Mouse (Mus musculus) neural tube, embryonic 15.5 days (tissue): ENCODE measurements at regions not wholly inside any gene's neighbourhood (a gene's known extent, or its start where the extent isn't known, plus 50 kb on each side); places are given as distances from the start of the nearest gene placed in this dataset.

Source experiments
- ATAC-seq: fragments of 200-750 bp; cut with Nextera tagmentation; 2 replicates; pipeline ENCODE4 v1.8.0; 2017; ENCODE audit warnings: mild to moderate bottlenecking, moderate TSS enrichment, moderate library complexity; ENCODE audit not compliant: low FRiP score
- H3K27ac ChIP-seq: fragments of 300-500 bp; sonication (generic); replicated peaks from 2 replicates; pipeline ENCODE4 v1.5.1; 2015; ENCODE audit warnings: mild to moderate bottlenecking, inconsistent platforms
- H3K27me3 ChIP-seq: fragments of 300-500 bp; sonication (generic); replicated peaks from 2 replicates; pipeline ENCODE4 v1.6.1; 2015; ENCODE audit warnings: inconsistent platforms
- H3K36me3 ChIP-seq: fragments of 300-500 bp; sonication (generic); 2 replicates; pipeline ENCODE4 v1.6.1; 2015; ENCODE audit warnings: inconsistent platforms
- H3K4me1 ChIP-seq: fragments of 300-500 bp; sonication (generic); 2 replicates; pipeline ENCODE4 v1.6.1; 2015; ENCODE audit warnings: inconsistent platforms
- H3K4me2 ChIP-seq: fragments of 300-500 bp; sonication (generic); 2 replicates; pipeline ENCODE4 v1.6.1; 2015; ENCODE audit warnings: inconsistent platforms, mild to moderate bottlenecking, moderate library complexity
- H3K4me3 ChIP-seq: fragments of 300-500 bp; sonication (generic); replicated peaks from 2 replicates; pipeline ENCODE4 v1.5.1; 2015; ENCODE audit warnings: mild to moderate bottlenecking, inconsistent platforms
- H3K9ac ChIP-seq: fragments of 300-500 bp; sonication (generic); replicated peaks from 2 replicates; pipeline ENCODE4 v1.6.1; 2015; ENCODE audit warnings: mild to moderate bottlenecking, inconsistent platforms
- H3K9me3 ChIP-seq: fragments of 300-500 bp; sonication (generic); replicated peaks from 2 replicates; pipeline ENCODE4 v1.6.1; 2016; ENCODE audit warnings: inconsistent platforms
- WGBS: fragments of 180-500 bp; shearing (Covaris S2); methylation state at CpG from one replicate; pipeline ENCODE4 v1.1.7; 2015; ENCODE audit warnings: mixed read lengths; 5-methylcytosine and 5-hydroxymethylcytosine counted together

DNA sequence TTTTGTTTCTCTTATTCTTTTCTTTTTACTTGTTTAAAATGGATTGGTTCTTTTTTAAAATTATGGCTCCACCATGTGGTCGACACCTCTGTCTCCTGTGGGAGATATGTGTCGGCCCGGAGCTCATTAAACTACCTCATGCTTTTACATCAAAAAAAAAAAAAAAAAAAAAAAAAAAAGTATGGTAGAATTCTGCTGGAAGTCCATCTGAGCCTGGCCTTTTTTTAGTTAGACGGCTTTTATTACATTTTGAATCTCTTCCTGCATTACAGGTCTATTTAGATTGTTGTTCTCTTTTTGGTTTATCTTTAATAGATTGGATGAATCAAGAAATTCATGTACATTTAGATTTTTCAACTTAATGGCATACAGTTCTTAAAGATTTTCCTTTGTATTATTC is 350.8 kb upstream of the Ascc3 start:
- no peak overlapping the region for H3K9ac ChIP-seq
- no peaks in the 10 kb centered on the region for H3K36me3 ChIP-seq
- H3K9me3 ChIP-seq: no peaks in the 10 kb centered on the region
- H3K27me3 ChIP-seq: no peaks in the 10 kb centered on the region
- H3K4me3 ChIP-seq: no peak overlapping the region
- H3K4me1 ChIP-seq: no peaks in the 10 kb centered on the region
- no peak overlapping the region for H3K4me2 ChIP-seq
- no peak for ATAC-seq
- no peak overlapping the region for H3K27ac ChIP-seq
- 78% methylated on average over 4 of the region's 4 CpGs for WGBS

- 64% methylated on average over 2 of the region's 2 CpGs for WGBS
- H3K4me2 ChIP-seq: no peak overlapping the region
- H3K4me1 ChIP-seq: no peaks in the 10 kb centered on the region
- H3K27ac ChIP-seq: no peak overlapping the region
- no peaks in the 10 kb centered on the region for H3K9me3 ChIP-seq
- no peaks in the 10 kb centered on the region for H3K36me3 ChIP-seq
- no peak overlapping the region for H3K9ac ChIP-seq
- no peak for ATAC-seq
- no peak overlapping the region for H3K4me3 ChIP-seq
- no peaks in the 10 kb centered on the region for H3K27me3 ChIP-seq
Measured at GRCm38 (mm10) chr10:50203587-50203986, 388.9 kb upstream of the Ascc3 start.

- H3K9me3 ChIP-seq: no peaks in the 10 kb centered on the region
- WGBS: 59% methylated on average over 2 of the region's 2 CpGs
Measured at GRCm38 (mm10) chr10:50201691-50202090, 390.8 kb upstream of the Ascc3 start.

GRCm38 (mm10) chr10:50199857-50200256 is 392.6 kb upstream of the Ascc3 start:
- Histone ChIP-seq H3K4me3 (no peak overlapping the region), H3K27me3 (no peaks in the 10 kb centered on the region), H3K4me2 (no peak overlapping the region), H3K9ac (no peak overlapping the region), H3K36me3 (no peaks in the 10 kb centered on the region), H3K27ac (no peak overlapping the region), H3K4me1 (no peaks in the 10 kb centered on the region), H3K9me3 (no peaks in the 10 kb centered on the region)
- peak; percentile 89 for ATAC-seq

More at GRCm38 (mm10) chr10:50201691-50202090, 390.8 kb upstream of the Ascc3 start:
- Histone ChIP-seq H3K36me3 (no peaks in the 10 kb centered on the region), H3K4me1 (no peaks in the 10 kb centered on the region), H3K27ac (no peak overlapping the region), H3K9ac (no peak overlapping the region), H3K27me3 (no peaks in the 10 kb centered on the region), H3K4me2 (no peak overlapping the region), H3K4me3 (no peak overlapping the region)
- ATAC-seq: no peak

DNA sequence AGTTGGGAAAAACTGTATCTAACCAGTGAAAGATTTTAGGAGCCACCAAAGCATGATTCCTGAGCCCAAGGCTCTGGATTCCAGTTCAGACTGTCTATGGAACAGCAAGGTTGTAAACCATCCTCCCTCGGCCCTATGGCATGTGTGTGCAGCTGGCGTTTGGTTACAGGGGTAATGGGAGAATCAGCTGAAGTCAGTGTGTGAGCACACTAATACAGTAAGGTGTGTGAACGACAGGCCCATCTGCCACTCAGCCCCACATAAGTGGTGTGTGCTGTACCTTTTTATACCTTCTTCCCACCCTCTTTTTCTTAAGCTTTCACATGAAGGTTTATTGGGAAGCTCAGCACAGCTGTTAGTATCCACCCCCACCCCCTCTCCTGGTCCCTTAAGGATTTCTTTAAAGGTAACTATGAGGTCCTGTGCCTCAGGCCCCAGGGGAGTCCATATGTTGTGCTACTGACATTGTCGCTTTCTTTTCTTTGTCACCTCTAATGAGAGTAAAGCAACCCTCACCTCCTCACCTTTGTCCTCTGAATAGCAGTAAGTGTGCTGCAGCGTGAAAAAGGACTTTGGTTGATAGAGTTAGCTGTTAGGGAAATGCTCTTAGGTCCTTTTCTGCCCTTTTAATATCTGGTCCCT is 394.5 kb upstream of the Ascc3 start:
- no peak overlapping the region for H3K27ac ChIP-seq
- no peak for ATAC-seq
- H3K4me3 ChIP-seq: no peak overlapping the region
- no peak overlapping the region for H3K4me2 ChIP-seq
- H3K4me1 ChIP-seq: no peaks in the 10 kb centered on the region
- WGBS: 47% methylated on average over 5 of the region's 5 CpGs
- no peaks in the 10 kb centered on the region for H3K36me3 ChIP-seq
- H3K9ac ChIP-seq: no peak overlapping the region
- H3K9me3 ChIP-seq: no peaks in the 10 kb centered on the region
- H3K27me3 ChIP-seq: no peaks in the 10 kb centered on the region

GRCm38 (mm10) chr10:50190276-50190675 is 401.7 kb upstream of the Grik2 start:
- H3K36me3 ChIP-seq: no peaks in the 10 kb centered on the region

GRCm38 (mm10) chr10:50169116-50169515 is 380.6 kb upstream of the Grik2 start:
- WGBS: 76% methylated on average over 6 of the region's 6 CpGs
- Histone ChIP-seq H3K4me3 (no peak overlapping the region), H3K4me2 (no peak overlapping the region), H3K9me3 (no peaks in the 10 kb centered on the region), H3K27me3 (no peaks in the 10 kb centered on the region), H3K36me3 (no peaks in the 10 kb centered on the region), H3K9ac (no peak overlapping the region), H3K4me1 (no peaks in the 10 kb centered on the region), H3K27ac (no peak overlapping the region)
- no peak for ATAC-seq

More at GRCm38 (mm10) chr10:50190276-50190675, 401.7 kb upstream of the Grik2 start:
- ATAC-seq: no peak
- Histone ChIP-seq H3K27ac (no peak overlapping the region), H3K4me1 (no peaks in the 10 kb centered on the region), H3K4me2 (no peak overlapping the region), H3K9ac (no peak overlapping the region), H3K27me3 (no peaks in the 10 kb centered on the region), H3K4me3 (no peak overlapping the region), H3K9me3 (no peaks in the 10 kb centered on the region)
- 79% methylated on average over 4 of the region's 4 CpGs for WGBS

DNA sequence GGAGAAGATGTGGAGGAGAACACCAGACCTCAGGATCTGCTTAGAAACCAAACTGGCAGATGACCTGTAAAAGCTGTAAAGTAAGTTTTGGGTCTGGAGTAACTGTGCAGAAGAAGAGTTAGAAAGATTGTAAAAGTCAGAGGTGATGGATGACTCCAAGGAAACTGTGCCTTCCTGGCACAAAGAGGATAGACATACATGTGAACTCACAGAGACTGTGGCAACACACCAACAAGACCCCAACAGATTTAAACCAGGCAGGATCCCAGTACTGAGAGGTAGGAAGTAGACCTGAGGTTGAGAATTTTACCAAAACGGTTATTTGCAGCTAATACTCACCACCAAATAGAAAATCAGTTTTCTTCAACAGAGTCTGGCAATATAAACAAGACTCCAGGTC is 349.8 kb upstream of the Grik2 start:
- Histone ChIP-seq H3K4me3 (no peak overlapping the region), H3K9me3 (no peaks in the 10 kb centered on the region), H3K9ac (no peak overlapping the region), H3K27ac (no peak overlapping the region), H3K4me1 (no peaks in the 10 kb centered on the region), H3K4me2 (no peak overlapping the region), H3K36me3 (no peaks in the 10 kb centered on the region), H3K27me3 (no peaks in the 10 kb centered on the region)
- 63% methylated on average over 1 of the region's 1 CpGs for WGBS
- ATAC-seq: no peak

GRCm38 (mm10) chr10:50137783-50138182 is 349.2 kb upstream of the Grik2 start:
- H3K4me3 ChIP-seq: no peak overlapping the region
- ATAC-seq: no peak

GRCm38 (mm10) chr10:50136165-50136564 is 347.6 kb upstream of the Grik2 start:
- Histone ChIP-seq H3K9me3 (no peaks in the 10 kb centered on the region), H3K27me3 (no peaks in the 10 kb centered on the region), H3K4me1 (no peaks in the 10 kb centered on the region), H3K9ac (no peak overlapping the region), H3K27ac (no peak overlapping the region), H3K4me2 (no peak overlapping the region), H3K4me3 (no peak overlapping the region), H3K36me3 (no peaks in the 10 kb centered on the region)
- 92% methylated on average over 1 of the region's 1 CpGs for WGBS
- no peak for ATAC-seq

More at GRCm38 (mm10) chr10:50137783-50138182, 349.2 kb upstream of the Grik2 start:
- H3K36me3 ChIP-seq: no peaks in the 10 kb centered on the region
- H3K9ac ChIP-seq: no peak overlapping the region
- H3K4me2 ChIP-seq: no peak overlapping the region
- no peaks in the 10 kb centered on the region for H3K4me1 ChIP-seq
- H3K9me3 ChIP-seq: no peaks in the 10 kb centered on the region
- no peak overlapping the region for H3K27ac ChIP-seq
- H3K27me3 ChIP-seq: no peaks in the 10 kb centered on the region
- 60% methylated on average over 7 of the region's 7 CpGs for WGBS

DNA sequence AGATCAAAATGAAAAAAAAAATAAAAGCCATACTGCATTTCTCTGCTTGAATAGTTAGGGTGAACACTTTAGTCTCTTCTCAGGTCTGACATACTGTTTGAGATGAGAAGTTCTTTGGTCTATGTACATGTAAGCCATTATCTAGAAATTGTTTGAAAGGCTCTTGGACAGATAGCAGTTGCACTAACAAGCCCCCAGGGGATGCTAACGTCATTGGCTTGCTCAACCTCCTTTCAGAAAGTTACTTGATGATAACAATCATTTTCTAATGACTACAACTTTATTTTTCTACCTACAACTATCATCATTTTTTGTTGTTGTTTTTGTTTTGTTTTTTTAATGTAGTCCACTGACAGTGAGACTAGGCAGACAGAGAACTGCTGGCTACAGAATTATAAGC is 346.9 kb upstream of the Grik2 start:
- ATAC-seq: no peak
- Histone ChIP-seq H3K4me3 (no peak overlapping the region), H3K9me3 (no peaks in the 10 kb centered on the region), H3K9ac (no peak overlapping the region), H3K4me2 (no peak overlapping the region), H3K27me3 (no peaks in the 10 kb centered on the region), H3K27ac (no peak overlapping the region), H3K4me1 (no peaks in the 10 kb centered on the region), H3K36me3 (no peaks in the 10 kb centered on the region)
- WGBS: 45% methylated on average over 1 of the region's 1 CpGs
